Mouse (Mus musculus) ZHBTc4 (cell line): ENCODE results near the gene Cdh23.

Source experiments
- DNase-seq: peaks from one replicate; pipeline ENCODE4 v3.0.0-alpha.2; 2011; ENCODE audit warnings: low read depth, low spot score

Gene Cdh23

DNA sequence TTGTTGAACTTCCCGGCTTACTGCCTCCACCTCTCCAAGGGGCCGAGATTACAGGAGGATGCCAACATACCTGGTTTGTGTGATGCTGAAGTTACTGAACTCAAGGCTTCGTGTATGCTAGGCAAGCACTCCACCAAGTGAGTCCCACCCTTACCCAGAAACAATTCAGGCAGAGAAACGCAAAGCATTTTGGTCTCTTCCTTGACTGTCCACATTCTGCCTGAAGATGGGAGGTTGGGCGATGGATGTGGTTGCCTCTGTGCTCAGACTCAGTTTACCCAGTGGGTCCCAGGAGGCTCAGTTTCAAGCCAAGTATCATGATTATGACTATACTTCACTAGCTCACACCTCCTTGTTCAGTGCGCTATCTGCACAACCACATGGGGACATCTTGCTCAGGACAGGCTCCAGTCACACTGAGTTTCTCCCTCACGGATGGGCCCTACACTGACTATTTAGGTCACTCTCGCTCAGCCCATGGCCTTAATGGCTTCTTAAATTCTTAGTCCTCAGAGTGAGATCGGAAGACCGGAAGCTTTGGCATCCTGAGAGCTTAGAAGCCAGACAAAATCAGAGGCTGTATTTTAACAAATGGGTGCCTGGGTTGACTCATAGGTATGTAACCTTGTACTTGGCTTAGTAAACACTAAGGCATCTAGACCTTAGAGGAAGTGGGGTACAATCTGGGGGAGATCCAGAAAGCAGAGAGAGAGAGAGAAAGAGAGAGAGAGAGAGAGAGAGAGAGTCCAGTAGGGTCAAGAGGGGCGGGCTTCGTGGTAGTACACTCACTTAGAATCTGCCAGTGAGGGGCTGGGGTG is 118.2 kb downstream of the Cdh23 start:
- no peak for DNase-seq

DNA sequence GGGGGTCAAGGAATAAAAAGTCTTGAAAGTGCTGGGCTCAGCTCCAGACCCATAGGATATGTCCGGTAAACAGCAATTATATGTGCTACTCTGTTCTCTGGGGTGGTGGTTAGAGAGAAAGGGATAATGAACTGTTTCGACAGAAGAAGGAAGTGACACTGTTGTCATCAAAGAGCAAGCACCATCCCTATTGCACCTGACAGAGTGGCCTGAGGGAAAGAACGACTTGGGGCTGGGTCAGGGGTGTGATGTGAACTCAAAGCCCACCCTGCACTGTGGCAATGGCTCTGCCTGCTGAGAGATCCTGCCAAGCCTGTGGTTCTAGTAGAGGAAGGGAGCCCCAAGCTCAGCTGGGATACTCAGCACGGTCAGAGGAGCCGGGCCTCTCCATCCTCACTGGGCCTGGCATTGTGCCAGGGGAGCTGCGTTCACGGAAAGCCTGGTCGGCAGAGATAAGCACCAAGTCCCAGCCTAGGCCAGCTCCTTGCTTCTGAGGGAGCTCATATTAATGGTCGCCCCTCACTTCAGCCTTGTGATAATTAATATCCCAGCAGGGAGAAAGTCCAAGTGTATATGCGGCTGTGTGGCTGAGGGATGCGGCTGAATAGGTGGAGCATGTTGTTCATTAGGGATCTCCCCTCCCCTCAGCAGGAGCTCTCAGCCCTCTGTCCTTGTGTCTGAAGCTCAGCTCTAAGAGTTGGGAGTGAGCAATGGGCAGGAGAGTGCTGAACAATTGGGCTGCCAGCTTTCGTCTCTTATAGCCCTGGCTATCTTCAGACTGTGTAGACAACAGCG is 119.0 kb downstream of the Cdh23 start:
- DNase-seq = no peak

DNA sequence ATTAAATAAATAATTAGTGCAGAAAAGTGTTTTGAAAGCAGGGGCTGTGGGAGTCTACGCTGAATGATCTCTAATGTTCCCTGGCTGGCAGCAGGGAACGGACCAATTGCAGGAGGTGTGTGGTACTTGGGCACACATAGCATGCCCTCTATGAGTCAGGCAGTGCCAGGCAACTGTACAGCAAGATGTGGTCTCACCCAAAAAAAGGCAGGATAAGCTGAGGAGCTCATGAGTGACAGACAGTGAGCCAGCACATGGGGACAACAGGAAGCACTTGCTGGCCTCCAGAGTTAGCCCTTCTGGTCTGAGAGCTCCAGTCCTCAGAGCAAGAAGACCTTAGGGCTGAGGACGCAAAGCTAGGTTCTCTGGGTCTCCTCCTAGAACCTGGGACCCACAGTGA is 121.4 kb downstream of the Cdh23 start:
- no peak for DNase-seq

GRCm38 (mm10) chr10:60571491-60571890 is 124.8 kb downstream of the Cdh23 start:
- no peak for DNase-seq

DNA sequence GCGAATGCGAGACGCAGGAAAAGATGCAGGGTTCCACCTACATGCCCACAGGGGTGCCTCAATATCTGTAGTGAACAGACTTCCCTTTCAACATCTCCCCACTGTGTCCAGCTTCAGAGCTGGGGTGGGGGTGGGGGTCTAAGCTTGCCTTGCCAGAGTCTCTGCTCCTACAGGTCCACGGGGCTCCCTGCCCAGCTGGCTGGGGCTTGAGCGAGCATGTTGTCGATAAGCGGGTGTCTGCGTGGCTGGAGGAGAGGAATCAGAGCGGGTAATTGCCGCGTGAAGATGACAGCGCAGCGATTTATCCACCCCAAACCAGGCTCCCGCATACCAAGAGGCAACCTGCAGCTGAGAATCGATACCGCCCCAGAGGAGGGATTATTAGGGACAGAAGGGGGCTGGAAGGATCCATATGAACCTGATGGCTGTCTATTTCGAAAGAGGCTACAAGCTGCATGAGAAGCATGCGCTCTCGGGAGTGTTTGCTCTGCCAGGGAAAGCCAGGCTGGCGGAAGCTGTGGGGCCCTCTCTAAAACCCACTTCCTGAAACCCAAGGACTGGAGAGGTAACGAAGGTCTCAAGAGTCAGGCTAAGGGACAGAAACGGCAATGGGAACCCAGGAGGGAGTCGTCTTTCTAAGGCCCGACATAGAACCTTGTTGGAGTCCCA is 129.8 kb downstream of the Cdh23 start:
- no peak for DNase-seq

DNA sequence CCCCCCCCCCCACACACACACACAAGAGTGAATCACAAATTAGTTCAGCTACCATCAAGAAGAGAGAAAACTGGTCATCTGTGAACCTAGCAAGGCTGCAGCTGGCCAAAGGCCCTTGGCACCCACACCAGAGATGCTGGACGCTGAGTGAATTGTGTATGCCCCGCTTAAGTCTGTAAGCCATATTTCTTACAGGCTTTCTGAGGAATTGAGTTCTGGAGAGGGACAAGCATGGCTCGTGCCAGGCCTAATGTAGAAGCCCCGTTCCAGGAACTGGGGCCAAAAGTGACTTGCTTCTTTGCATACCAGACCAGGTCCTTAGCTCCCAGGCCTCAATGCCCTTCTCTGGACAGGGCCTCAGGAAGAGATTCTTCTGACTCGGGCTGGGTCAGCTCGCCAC is 132.2 kb downstream of the Cdh23 start:
- DNase-seq = no peak

DNA sequence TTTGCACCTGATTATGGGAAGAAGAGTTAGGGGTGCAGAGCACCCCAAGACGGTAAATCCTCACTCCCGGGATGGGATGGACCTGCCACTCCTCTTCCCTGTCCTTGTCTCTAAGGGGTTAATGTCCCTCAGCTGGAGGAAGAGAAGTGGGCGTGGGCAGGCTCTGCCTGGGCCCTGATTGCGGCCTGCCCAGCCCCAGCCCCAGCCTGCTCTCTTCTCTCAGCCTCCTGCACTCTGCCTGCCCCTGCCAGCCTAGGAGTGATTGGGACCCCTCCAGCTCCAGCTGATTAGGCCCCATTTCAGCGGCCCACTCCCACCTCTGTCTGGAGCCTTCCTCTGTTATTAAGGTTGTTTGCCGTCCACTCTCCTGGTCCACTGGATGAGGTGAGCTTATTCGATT is 133.3 kb downstream of the Cdh23 start:
- DNase-seq = no peak

DNA sequence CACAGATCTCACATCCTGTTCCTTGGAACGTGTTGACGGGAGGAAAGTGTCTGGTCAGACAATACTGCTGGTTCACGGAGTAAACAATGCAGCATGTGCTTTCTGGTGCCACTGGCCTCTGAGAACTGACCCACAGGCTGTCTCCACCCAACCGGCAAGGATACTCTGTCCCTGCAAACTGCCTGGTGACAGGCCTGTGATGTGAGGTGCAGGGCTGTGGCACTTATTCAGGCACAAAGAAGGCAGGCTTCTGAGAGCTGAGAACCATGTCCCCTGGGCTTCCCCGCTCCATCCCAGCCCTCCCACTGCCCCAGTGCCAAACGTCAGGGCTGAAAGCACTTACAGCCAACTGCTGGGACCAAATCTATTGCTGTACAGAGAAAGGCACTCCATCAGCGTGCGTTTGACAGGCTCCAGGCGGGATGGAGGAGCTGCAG is 137.8 kb downstream of the Cdh23 start:
- DNase-seq = no peak

DNA sequence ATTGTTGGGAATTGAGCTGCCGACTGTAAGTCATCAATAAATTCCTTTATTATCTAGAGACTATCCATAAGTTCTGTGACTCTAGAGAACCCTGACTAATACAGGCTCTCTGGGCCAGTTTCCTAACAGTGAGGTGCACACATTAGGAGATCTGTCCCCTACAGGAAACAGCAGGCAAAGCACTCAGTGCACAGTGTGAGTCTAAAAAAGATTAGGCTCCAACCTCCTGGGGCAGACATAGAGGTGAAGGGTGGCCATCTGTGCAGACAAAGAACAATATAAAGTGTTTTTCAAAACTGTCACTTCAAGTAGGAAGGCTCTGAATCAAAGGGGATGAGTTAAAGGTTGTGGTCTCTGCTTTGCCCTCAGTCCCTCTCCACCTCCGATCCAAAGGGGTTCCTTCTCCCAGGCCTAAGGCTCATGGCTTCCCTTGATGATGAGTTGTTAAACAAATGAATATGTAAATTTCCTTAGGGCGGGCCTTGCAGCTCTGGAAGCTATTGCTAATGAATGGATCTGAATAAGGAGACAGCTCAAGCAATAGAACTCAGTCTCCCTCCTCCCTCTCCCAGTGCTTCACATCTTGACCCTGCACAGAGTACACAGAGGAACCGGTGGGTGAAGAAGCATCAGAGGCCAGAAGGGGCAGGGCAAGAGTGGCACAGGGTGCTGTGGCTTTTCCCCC is 143.2 kb downstream of the Cdh23 start:
- DNase-seq = peak; percentile 77

DNA sequence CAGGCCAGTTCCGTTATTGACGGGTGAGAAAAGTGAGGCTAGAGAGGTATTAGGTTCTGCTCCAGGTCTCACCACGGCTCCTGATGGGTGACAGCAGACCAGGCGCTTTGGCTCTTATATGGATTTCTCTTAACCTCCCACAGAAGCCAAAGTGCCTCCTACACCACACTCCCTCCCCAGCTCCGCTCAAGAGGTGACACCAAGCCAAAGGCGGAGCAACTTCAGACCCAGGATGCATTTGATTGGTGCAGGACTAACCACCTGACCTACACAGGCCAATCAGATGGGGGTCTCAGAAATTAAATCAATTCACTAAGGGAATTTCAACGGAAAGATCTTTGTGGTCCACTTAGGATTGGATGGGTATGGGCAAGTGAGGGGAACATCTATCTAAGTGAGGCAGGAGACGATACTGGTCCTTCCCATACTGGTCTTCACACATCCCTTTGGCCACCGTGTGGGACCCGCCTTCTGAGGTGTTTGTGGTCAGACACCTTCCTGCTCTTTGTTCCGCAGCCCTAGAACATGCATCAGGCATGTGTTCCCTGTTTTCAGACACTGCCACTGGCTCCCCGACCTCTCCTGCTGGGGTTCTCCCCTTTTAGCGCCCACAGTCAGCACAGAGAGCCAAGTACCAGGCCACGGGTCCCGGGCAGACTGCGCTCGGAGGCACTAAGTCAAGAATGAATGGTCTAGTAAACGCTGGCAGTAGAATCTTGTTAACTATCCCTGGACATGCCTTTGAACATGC is 157.0 kb downstream of the Cdh23 start:
- peak; percentile 71 for DNase-seq

DNA sequence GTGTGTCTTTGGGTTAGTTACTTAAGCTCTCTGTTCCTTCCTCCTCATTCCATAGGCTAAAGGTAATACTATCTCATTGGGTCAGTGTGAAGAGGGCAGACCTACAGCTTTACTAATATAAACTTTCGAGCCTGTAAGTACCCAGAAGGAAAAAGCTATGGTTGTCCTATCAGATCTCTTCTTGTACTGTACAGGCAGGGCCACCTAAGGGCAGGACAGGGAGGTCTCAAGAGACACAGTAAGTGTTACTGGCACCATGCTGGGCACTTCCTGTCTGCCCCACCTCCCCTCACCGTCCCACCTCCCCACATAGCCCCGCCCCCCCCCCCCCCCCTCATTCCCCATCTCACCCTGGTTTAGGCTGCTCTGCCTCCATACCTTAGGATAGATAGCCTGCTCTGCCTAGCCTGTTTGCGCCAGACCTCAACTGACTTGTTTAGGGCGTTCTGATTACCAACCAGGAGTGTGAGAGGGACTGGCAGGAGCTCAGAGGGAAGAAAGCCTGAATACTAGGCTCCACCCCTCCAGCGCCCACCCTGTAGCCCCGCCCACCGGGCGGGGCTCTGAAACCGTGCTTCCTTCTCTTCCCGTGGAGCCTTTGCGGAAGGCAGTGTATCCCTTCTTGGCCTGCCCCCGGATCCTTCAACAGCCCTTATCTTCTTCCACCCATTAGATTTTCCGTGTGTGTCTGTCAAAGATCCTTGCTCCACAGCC is 160.0 kb downstream of the Cdh23 start:
- peak; percentile 94 for DNase-seq

GRCm38 (mm10) chr10:60532502-60532901 is 163.8 kb downstream of the Cdh23 start:
- no peak for DNase-seq

GRCm38 (mm10) chr10:60531349-60531748 is 164.9 kb downstream of the Cdh23 start:
- DNase-seq = peak; percentile 71

GRCm38 (mm10) chr10:60530633-60531032 is 165.7 kb downstream of the Cdh23 start:
- no peak for DNase-seq

DNA sequence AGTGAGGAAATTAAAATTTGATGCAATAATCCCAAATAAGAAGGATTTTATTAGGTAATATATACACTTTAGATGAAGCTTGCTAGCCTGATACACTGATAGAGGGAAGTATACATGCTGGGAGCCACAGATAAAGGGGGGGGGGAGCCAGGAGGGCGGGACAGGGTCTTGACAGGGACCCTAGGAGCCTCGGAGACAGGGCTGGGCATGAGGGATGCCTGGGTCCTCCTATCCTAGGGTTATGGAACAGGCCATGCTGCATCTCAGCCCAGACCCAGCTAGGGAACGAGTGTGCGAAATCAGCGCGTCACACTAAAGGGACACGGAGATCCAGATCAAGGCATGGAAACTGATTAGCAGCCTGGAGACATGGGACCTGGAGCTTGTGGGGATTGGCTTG is 168.3 kb downstream of the Cdh23 start:
- DNase-seq = no peak

GRCm38 (mm10) chr10:60525081-60525480 is 171.2 kb downstream of the Cdh23 start:
- no peak for DNase-seq

GRCm38 (mm10) chr10:60516286-60516685 is 180.0 kb downstream of the Cdh23 start:
- no peak for DNase-seq

- no peak for DNase-seq
Observed at GRCm38 (mm10) chr10:60498538-60498937, 197.8 kb downstream of the Cdh23 start.

GRCm38 (mm10) chr10:60495070-60495469 is 201.2 kb downstream of the Cdh23 start:
- no peak for DNase-seq

DNA sequence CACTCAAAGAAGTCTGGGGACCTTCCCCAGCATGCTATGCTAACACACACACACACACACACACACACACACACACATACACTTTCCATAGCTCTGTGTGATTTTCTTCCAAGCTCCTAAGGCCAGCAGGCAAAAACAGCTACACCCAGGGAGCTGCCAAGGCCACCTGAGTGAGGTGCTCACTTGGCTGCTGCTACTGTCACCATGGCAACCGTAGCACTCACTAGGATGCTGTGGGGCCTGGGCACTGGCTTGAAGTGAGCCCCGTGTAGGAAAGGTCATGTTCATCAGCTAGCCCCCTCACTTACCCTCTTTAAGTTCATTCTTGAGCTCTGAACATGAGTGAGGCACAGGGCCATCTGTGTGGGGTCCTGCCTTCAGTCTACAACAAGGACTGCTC is 204.8 kb downstream of the Cdh23 start:
- DNase-seq = peak; percentile 12
